Mouse (Mus musculus): Measurements from ENCODE around the gene Samd1.
"Not testable (repeated sequence)": the region's sequence is repeated elsewhere in the genome, so short reads cannot be mapped to it uniquely, and the experiment has no call there.

Gene Samd1

GRCm38 (mm10) chr8:83983222-83983621, 14.2 kb upstream of the Samd1 start:
- in situ Hi-C loops (cut with MboI, MseI), result not testable (repeated sequence)

GRCm38 (mm10) chr8:83989243-83989642, 8.2 kb upstream of the Samd1 start:
- in situ Hi-C loops (cut with MboI, MseI), result no loop called here

- in situ Hi-C loops (cut with MboI, MseI), result no loop called here
These were observed 7.3 kb upstream of the Samd1 start for GRCm38 (mm10) chr8:83990170-83990569.

- in situ Hi-C loops (cut with MboI, MseI), result no loop called here
These were observed 5.0 kb upstream of the Samd1 start for GRCm38 (mm10) chr8:83992488-83992887.

- in situ Hi-C loops (cut with MboI, MseI), result no loop called here
These were observed 3.4 kb upstream of the Samd1 start for GRCm38 (mm10) chr8:83994030-83994429.

GRCm38 (mm10) chr8:83995973-83996372, 1.5 kb upstream of the Samd1 start:
- in situ Hi-C loops (cut with MboI, MseI), result no loop called here

- in situ Hi-C loops (cut with MboI, MseI), result no loop called here
These were observed 636 bp upstream of the Samd1 start for GRCm38 (mm10) chr8:83996567-83997505.

- in situ Hi-C loops (cut with MboI, MseI), result no loop called here
These were observed 972 bp downstream of the Samd1 start for GRCm38 (mm10) chr8:83998231-83999056.

GRCm38 (mm10) chr8:83999057-83999705, 1.7 kb downstream of the Samd1 start:
- in situ Hi-C loops (cut with MboI, MseI), result no loop called here

GRCm38 (mm10) chr8:83999825-84000224, 2.4 kb downstream of the Samd1 start:
- in situ Hi-C loops (cut with MboI, MseI), result no loop called here

GRCm38 (mm10) chr8:84001281-84002000, 4.0 kb downstream of the Samd1 start, which contains the start of gene 1700067K01Rik:
TSS of gene 1700067K01Rik (plus strand) at chr8:84001502.
- in situ Hi-C loops (cut with MboI, MseI), result no loop called here

GRCm38 (mm10) chr8:84002957-84003611, 5.6 kb downstream of the Samd1 start:
- in situ Hi-C loops (cut with MboI, MseI), result no loop called here

GRCm38 (mm10) chr8:84003612-84004246, 6.3 kb downstream of the Samd1 start:
- in situ Hi-C loops (cut with MboI, MseI), result no loop called here

GRCm38 (mm10) chr8:84004533-84005201, 7.2 kb downstream of the Samd1 start:
- in situ Hi-C loops (cut with MboI, MseI), result no loop called here

- in situ Hi-C loops (cut with MboI, MseI), result not testable (repeated sequence)
These were observed 8.0 kb downstream of the Samd1 start for GRCm38 (mm10) chr8:84005502-84005901.

GRCm38 (mm10) chr8:84008362-84008761, 10.9 kb downstream of the Samd1 start:
- in situ Hi-C loops (cut with MboI, MseI), result no loop called here

GRCm38 (mm10) chr8:84009876-84010275, 12.4 kb downstream of the Samd1 start:
- in situ Hi-C loops (cut with MboI, MseI), result no loop called here

- in situ Hi-C loops (cut with MboI, MseI), result no loop called here
These were observed 13.4 kb downstream of the Samd1 start for GRCm38 (mm10) chr8:84010625-84011611.
